Mouse (Mus musculus): ENCODE data around the gene Aspa.

- no peak for TF ChIP-seq POLR2A (IDR thresholded peaks at IDR 0.05; ENCODE audit: low read depth, low read length)
- no peak for TF ChIP-seq CTCF (IDR thresholded peaks at IDR 0.05; ENCODE audit: borderline replicate concordance, insufficient read depth, low read length)
These were observed 68.0 kb downstream of the Aspa start for GRCm38 (mm10) chr11:73261385-73261784.

Data from embryonic fibroblast, embryonic 13.5 days (primary cell).